Mouse (Mus musculus) embryonic facial prominence, embryonic 14.5 days (tissue): Measurements from ENCODE around the gene Ercc5. TPM values are rescaled to one million over a fixed set of nuclear protein-coding genes. Genes with fewer than 3 reads are reported as not detected.

Source experiments
- ATAC-seq: fragments of 200-750 bp; cut with Nextera tagmentation; 2 replicates; pipeline ENCODE4 v1.8.0; 2017; ENCODE audit warnings: low read depth, moderate number of reproducible peaks, moderate TSS enrichment
- DNase-seq: peaks from one replicate; pipeline ENCODE4 v3.0.0-alpha.2; 2015; ENCODE audit warnings: low spot score
- H3K27ac ChIP-seq: fragments of 300-500 bp; sonication (generic); replicated peaks from 2 replicates; pipeline ENCODE4 v1.5.1; 2014; ENCODE audit warnings: low read depth, mild to moderate bottlenecking, low read length, moderate library complexity
- H3K27me3 ChIP-seq: fragments of 300-500 bp; sonication (generic); replicated peaks from 2 replicates; pipeline ENCODE4 v1.6.1; 2014; ENCODE audit warnings: low read length; ENCODE audit not compliant: control insufficient read depth, insufficient read depth
- H3K36me3 ChIP-seq: fragments of 300-500 bp; sonication (generic); 2 replicates; pipeline ENCODE4 v1.6.1; 2014; ENCODE audit warnings: low read length, mixed read lengths; ENCODE audit not compliant: control insufficient read depth, insufficient read depth
- H3K4me1 ChIP-seq: fragments of 300-500 bp; sonication (generic); 2 replicates; pipeline ENCODE4 v1.6.1; 2014; ENCODE audit warnings: antibody characterized with exemption, low read length; ENCODE audit not compliant: control insufficient read depth, insufficient read depth
- H3K4me2 ChIP-seq: fragments of 300-500 bp; sonication (generic); 2 replicates; pipeline ENCODE4 v1.6.1; 2014; ENCODE audit warnings: low read depth, mild to moderate bottlenecking, low read length, moderate library complexity, mixed read lengths
- H3K4me3 ChIP-seq: fragments of 300-500 bp; sonication (generic); 2 replicates; pipeline ENCODE4 v1.5.1; 2014; ENCODE audit warnings: low read depth, mild to moderate bottlenecking, low read length
- H3K9ac ChIP-seq: fragments of 300-500 bp; sonication (generic); 2 replicates; pipeline ENCODE4 v1.6.1; 2014; ENCODE audit warnings: low read depth, mild to moderate bottlenecking, low read length, moderate library complexity, mixed read lengths
- H3K9me3 ChIP-seq: fragments of 300-500 bp; sonication (generic); 2 replicates; pipeline ENCODE4 v1.6.1; 2016; ENCODE audit warnings: low read length; ENCODE audit not compliant: control insufficient read depth
- WGBS: fragments of 180-500 bp; shearing (Covaris S2); extraction: QIAGEN DNeasy Blood & Tissue Kit; methylation state at CpG from one replicate; pipeline ENCODE4 v1.1.7; 2014; 5-methylcytosine and 5-hydroxymethylcytosine counted together
- polyA plus RNA-seq: library from polyadenylated mRNA; unstranded; fragments of >200 nt; fragmentation: Nextera tagmentation; extraction: Ambion mirVana; gene quantifications from 2 replicates; pipeline ENCODE4 v1.2.1, GENCODE M21; 2014

Gene Ercc5
- polyA plus RNA-seq, 1 experiment from 2014 or later, result 22.4 TPM

DNA sequence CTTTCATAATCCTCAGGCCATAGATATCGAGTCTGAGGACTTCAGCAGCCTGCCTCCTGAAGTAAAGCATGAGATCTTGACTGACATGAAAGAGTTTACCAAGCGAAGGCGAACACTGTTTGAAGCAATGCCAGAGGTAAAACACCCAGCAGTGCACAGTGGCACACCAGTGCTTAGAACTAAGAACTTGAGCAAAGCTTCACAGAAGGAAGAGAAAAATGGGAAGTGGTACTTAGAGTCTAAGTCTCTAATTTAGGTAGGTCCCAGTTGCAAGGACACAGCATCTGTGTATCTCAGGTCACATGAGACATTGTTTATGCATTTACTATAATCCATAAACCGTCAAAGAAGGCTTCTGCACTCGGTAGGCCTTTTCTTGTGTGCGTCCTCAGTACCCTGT, 14.3 kb downstream of the Ercc5 start:
- Histone ChIP-seq H3K4me3 (no peak overlapping the region), H3K36me3 (peaks cover 92% of the 10 kb centered on the region)
- no peak for ATAC-seq

DNA sequence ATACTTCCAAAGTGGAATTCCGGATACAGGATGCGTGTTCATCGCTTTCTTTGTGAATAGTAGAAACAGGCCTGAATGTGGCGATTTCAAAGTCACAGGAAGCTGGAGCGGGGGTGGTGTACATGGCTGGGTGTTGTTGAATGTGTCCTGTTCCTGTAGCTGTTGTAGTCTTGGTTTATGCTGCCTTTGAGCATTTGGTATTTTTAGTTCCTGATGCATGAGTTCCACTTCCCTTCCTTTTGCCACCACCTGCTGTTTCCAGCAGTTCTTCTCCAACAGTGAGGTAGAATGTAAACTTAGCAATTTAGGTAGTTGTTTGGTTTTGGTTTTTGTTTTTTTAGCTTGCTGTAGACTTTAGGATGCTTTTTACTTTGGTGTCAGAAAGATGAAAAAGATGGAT, 14.8 kb downstream of the Ercc5 start:
- no peak overlapping the region for H3K4me3 ChIP-seq
- no peaks in the 10 kb centered on the region for H3K9me3 ChIP-seq
- H3K36me3 ChIP-seq, result peaks cover 93% of the 10 kb centered on the region
- H3K27me3 ChIP-seq, result no peaks in the 10 kb centered on the region
- DNase-seq (no peak), ATAC-seq (no peak)
- H3K9ac ChIP-seq, result no peak overlapping the region
- WGBS, result 94% methylated on average over 5 of the region's 5 CpGs
- no peaks in the 10 kb centered on the region for H3K4me1 ChIP-seq
- H3K27ac ChIP-seq, result no peak overlapping the region
- H3K4me2 ChIP-seq, result no peak overlapping the region

More for the DNA sequence above, 14.3 kb downstream of the Ercc5 start:
- 90% methylated on average over 6 of the region's 6 CpGs for WGBS
- Histone ChIP-seq H3K4me1 (no peaks in the 10 kb centered on the region), H3K9ac (no peak overlapping the region), H3K27me3 (no peaks in the 10 kb centered on the region), H3K9me3 (no peaks in the 10 kb centered on the region), H3K4me2 (no peak overlapping the region), H3K27ac (no peak overlapping the region)
- no peak for DNase-seq

DNA sequence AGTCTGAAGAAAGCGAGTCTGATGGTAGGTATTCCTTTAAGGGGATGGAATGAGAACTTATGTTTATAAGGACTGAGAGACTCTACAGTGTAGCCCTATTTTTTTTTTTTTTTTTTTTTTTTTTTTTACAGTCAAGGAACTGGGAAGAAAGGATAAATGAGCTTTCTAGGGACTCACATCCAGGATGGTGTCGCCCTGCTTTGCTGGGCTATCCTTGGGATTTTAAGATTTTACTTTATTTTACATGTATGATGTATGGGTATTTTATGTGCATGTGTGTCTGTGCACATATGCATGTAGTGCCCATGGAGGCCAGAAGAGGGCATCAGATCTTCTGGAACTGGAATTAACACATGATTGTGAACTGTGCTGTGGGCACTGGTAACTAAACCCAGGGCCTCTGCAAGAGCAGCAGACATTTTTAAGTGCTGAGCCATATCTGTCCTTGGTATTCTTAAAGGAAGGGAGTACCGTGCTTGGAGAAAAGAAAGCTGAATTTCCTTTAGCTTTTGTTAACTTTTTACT, 20.4 kb downstream of the Ercc5 start:
- Histone ChIP-seq H3K4me3 (no peak overlapping the region), H3K27ac (no peak overlapping the region), H3K4me2 (no peak overlapping the region), H3K27me3 (no peaks in the 10 kb centered on the region), H3K36me3 (peaks cover 86% of the 10 kb centered on the region), H3K9ac (no peak overlapping the region), H3K4me1 (no peaks in the 10 kb centered on the region), H3K9me3 (peaks cover 18% of the 10 kb centered on the region)
- WGBS, result 98% methylated on average over 3 of the region's 3 CpGs
- ATAC-seq, result no peak
- no peak for DNase-seq

DNA sequence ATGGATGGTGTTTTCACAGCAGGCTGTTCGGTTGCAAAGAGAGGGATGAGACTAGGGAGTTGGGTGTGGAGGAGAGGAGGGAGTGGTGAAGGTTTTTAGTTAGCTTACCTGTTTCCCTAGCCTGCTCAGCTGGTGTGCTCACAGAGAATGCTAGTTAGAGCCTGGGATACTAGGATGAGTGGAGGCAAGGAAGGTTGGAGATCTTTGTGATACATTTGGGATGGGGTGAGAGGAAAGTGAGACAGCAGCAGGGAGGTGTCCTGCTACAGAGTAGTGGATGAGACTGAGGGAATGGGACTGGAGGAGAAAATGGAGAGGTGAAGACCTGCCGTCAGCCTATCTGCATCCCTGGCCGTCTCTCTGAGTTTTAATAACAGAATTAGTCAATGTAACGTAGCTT, 25.1 kb downstream of the Ercc5 start:
- no peak overlapping the region for H3K9ac ChIP-seq
- DNase-seq (no peak), ATAC-seq (no peak)
- no peak overlapping the region for H3K4me3 ChIP-seq
- WGBS, result 96% methylated on average over 4 of the region's 4 CpGs
- no peak overlapping the region for H3K27ac ChIP-seq
- H3K27me3 ChIP-seq, result no peaks in the 10 kb centered on the region
- no peaks in the 10 kb centered on the region for H3K4me1 ChIP-seq
- peaks cover 18% of the 10 kb centered on the region for H3K9me3 ChIP-seq
- no peak overlapping the region for H3K4me2 ChIP-seq
- H3K36me3 ChIP-seq, result peaks cover 87% of the 10 kb centered on the region

DNA sequence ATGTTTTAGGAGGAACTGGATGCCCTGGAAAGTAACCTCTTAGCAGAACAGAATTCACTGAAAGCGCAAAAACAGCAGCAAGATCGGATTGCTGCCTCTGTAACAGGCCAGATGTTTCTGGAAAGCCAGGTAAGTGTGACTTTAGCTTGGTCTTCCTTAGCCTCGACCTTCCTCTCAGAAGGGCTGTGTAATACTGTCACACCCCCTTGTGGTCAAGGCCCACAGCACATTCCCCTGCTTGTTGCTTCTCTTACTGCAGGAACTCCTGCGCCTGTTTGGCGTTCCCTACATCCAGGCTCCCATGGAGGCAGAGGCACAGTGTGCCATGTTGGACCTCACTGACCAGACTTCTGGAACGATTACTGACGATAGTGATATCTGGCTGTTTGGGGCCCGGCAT, 26.4 kb downstream of the Ercc5 start:
- H3K9me3 ChIP-seq, result peaks cover 18% of the 10 kb centered on the region
- H3K27me3 ChIP-seq, result no peaks in the 10 kb centered on the region
- 78% methylated on average over 8 of the region's 8 CpGs for WGBS
- H3K4me2 ChIP-seq, result no peak overlapping the region
- no peak overlapping the region for H3K9ac ChIP-seq
- no peak for DNase-seq
- peaks cover 87% of the 10 kb centered on the region for H3K36me3 ChIP-seq
- no peak overlapping the region for H3K27ac ChIP-seq
- H3K4me1 ChIP-seq, result no peaks in the 10 kb centered on the region
- no peak overlapping the region for H3K4me3 ChIP-seq
- ATAC-seq, result no peak

DNA sequence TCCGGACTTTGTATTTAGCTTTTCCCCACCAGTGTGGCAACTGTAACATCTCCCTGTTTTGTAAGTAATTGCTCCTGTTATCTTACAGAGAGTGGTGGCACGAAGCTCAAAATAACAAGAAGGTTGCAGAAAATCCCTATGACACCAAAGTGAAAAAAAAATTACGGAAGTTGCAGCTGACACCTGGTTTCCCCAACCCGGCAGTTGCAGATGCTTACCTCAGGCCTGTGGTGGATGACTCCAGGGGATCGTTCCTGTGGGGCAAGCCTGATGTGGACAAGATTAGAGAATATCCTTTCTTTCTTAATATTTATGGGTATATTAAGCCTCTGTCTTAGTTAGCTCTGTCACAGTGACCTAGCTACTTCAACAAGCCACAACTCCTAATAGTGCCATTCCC, 30.5 kb downstream of the Ercc5 start:
- DNase-seq, result no peak
- 92% methylated on average over 5 of the region's 5 CpGs for WGBS
- peaks cover 76% of the 10 kb centered on the region for H3K36me3 ChIP-seq

DNA sequence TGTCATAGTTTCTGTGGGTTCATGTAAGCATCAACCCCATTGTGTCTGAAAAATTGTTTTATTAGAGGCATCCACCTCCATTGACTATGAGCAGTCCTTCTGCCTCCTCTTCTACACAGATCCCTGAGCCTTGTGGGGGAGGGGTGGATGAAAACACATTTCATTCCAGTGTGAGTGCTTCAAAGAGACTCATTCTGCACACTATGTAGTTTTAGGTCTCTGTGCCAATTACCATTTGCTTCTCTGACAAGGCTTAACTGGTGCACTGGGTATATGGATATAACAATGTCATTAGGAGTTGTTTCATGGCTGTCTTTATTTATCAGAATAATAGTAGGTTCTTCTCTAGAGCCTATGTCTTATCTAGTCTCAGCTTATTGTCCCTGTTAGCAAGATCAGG, 38.9 kb downstream of the Ercc5 start:
- no peak overlapping the region for H3K27ac ChIP-seq
- ATAC-seq (no peak), DNase-seq (no peak)
- H3K27me3 ChIP-seq, result no peaks in the 10 kb centered on the region
- no peaks in the 10 kb centered on the region for H3K9me3 ChIP-seq
- no peak overlapping the region for H3K4me2 ChIP-seq
- H3K9ac ChIP-seq, result no peak overlapping the region
- no peaks in the 10 kb centered on the region for H3K4me1 ChIP-seq
- peaks cover 5% of the 10 kb centered on the region for H3K36me3 ChIP-seq
- no peak overlapping the region for H3K4me3 ChIP-seq

More for the DNA sequence above, 30.5 kb downstream of the Ercc5 start:
- Histone ChIP-seq H3K4me2 (no peak overlapping the region), H3K9me3 (no peaks in the 10 kb centered on the region), H3K27ac (no peak overlapping the region), H3K4me1 (no peaks in the 10 kb centered on the region), H3K4me3 (no peak overlapping the region), H3K27me3 (no peaks in the 10 kb centered on the region), H3K9ac (no peak overlapping the region)
- ATAC-seq, result no peak

DNA sequence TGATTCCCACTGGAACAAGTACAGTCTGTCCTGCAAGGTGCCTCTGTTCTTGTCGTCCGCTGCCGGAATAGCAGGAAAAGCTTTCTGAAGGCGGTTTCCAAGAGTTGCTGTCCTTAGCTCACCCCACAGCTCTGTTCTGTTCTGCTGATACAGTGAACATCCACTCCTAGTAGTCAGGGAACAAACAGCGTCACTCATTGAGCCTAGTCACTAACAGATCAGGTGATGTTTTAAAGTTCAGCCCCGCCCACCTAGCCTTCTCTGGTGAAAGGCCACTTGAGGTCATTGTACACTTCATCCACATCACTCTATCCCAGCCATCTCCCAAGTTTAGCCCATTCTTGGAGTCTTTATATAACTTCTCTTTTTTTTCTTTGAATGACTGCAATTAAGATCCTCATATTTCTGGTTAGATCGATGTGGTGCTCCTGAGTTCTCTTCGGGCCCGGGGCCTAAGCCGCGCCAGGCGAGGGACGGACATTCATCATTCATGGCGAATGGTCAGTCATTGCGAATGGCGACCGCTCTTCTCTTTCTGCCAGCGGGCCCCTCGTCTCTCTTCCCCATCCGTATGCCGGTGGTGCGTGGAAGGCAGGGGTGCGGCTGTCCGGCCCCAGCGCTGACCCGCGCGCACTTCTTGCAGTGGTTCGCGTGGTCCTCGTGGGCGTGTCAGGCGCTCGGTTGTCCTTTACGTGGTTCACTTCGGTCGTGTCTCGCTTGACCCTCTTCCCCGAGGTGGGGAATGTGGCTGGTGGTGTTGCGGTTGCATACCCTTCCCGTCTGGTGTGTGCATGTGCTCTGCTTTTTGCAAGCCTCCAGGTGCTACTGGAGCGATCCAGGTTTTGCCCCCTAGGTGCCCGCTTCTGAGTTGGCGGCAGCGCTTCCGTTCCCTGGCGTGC, 51.0 kb downstream of the Ercc5 start:
- Histone ChIP-seq H3K4me3 (peak overlapping the region; percentile 45), H3K27ac (no peak overlapping the region), H3K4me1 (no peaks in the 10 kb centered on the region), H3K9ac (peak overlapping the region; percentile 58), H3K36me3 (no peaks in the 10 kb centered on the region), H3K9me3 (no peaks in the 10 kb centered on the region), H3K4me2 (peak overlapping the region; percentile 87), H3K27me3 (peaks cover 3% of the 10 kb centered on the region; the same call in 1 of the 2 replicates)
- ATAC-seq, result no peak
- 21% methylated on average over 45 of the region's 47 CpGs for WGBS
- peak; percentile 12 for DNase-seq

DNA sequence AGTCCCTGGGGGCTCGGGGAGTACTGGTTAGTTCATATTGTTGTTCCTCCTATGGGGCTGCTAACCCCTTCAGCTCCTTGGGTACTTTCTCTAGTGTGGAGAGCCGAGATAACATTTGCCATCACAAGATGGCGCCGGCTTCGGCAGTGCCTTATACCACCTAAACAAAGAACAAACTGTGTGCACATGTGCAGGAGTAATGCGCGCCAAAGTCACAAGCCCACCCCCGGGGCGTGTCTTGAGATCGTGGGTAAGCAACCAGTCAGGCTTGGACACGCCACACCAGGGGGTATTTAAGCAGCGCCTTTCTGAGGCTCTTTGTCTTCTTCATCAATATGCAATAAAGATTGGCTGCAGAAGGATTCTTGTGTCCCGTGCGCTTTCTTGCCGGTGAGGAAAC, 55.3 kb downstream of the Ercc5 start:
- DNase-seq (no peak), ATAC-seq (no peak)
- Histone ChIP-seq H3K4me1 (no peaks in the 10 kb centered on the region), H3K4me2 (no peak overlapping the region), H3K9ac (no peak overlapping the region), H3K9me3 (no peaks in the 10 kb centered on the region), H3K36me3 (no peaks in the 10 kb centered on the region), H3K4me3 (no peak overlapping the region), H3K27me3 (peaks cover 3% of the 10 kb centered on the region; the same call in 1 of the 2 replicates), H3K27ac (no peak overlapping the region)
- 87% methylated on average over 15 of the region's 15 CpGs for WGBS
